Mouse (Mus musculus): Measurements from ENCODE around the gene Fancd2os. TPM values are rescaled to one million over a fixed set of nuclear protein-coding genes. Genes with fewer than 3 reads are reported as not detected.
A peak's percentile ranks its signal among the peaks of the same experiment; 100 is the strongest.

Fancd2os gene
- polyA plus RNA-seq, 1 experiment from 2014 or later: not detected

DNA sequence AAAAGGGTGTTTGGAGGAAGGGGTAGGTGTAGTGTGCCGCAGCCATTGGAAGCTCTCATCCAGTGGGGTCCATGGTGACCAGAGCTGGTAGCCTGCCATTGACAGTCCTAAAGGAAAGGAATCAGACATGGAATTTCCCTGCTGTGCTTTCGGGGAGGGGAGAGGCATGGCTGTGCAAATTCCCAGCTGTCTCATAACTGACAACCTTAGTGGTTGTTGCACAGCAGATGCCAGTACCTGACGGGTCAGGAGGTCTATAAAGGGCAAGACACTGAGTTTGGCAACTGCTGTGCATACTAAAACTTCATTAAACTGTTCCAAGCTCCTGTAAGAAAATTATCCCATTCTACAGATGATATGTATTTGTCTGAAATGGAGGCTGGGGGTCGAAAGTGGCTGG lies 2.6 kb downstream of the Fancd2os start:
- no peaks in the 10 kb centered on the region for H3K9me3 ChIP-seq (replicated peaks; ENCODE audit: control insufficient read depth, low read length)
- 92% methylated on average over 4 of the region's 4 CpGs for whole genome bisulfite sequencing
- no peaks in the 10 kb centered on the region for H3K4me1 ChIP-seq (ENCODE audit: control insufficient read depth, insufficient read depth, low read length)
- DNase-seq (ENCODE audit: low spot score): no peak
- no peak overlapping the region for H3K27ac ChIP-seq (ENCODE audit: low read depth, low read length)
- H3K27me3 ChIP-seq (replicated peaks; ENCODE audit: control insufficient read depth, insufficient read depth, low read length): no peaks in the 10 kb centered on the region
- no peak overlapping the region for H3K9ac ChIP-seq (ENCODE audit: low read length)
- no peak for ATAC-seq
- no peak overlapping the region for H3K4me2 ChIP-seq (ENCODE audit: low read length)
- H3K36me3 ChIP-seq (ENCODE audit: control insufficient read depth, insufficient read depth, low read length): no peaks in the 10 kb centered on the region
- no peak overlapping the region for H3K4me3 ChIP-seq (ENCODE audit: low read depth, low read length)

DNA sequence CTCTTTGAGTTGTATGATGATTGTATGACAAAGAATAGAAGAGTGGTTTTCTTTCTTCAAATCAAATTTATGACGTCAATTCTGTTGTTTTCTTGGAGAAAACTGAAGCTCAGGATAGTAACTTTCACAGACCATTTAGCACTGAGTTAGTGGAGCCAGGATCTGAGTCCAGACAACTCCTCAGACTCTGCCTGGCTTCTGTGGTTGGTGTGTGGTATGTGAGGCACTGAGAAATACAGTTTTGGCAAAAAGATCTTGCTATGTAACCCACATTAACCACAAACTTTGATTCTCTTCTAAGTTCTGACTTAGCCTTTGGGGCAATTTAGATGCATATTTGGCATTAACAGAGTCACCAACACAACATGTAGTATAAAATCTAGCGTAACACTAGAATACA lies 7.9 kb downstream of the Fancd2os start:
- no peaks in the 10 kb centered on the region for H3K27me3 ChIP-seq (replicated peaks; ENCODE audit: control insufficient read depth, insufficient read depth, low read length)
- no peaks in the 10 kb centered on the region for H3K9me3 ChIP-seq (replicated peaks; ENCODE audit: control insufficient read depth, low read length)
- no peak for ATAC-seq
- no peak overlapping the region for H3K27ac ChIP-seq (ENCODE audit: low read depth, low read length)
- H3K4me3 ChIP-seq (ENCODE audit: low read depth, low read length): no peak overlapping the region
- H3K4me1 ChIP-seq (ENCODE audit: control insufficient read depth, insufficient read depth, low read length): no peaks in the 10 kb centered on the region
- DNase-seq (ENCODE audit: low spot score): no peak
- H3K36me3 ChIP-seq (ENCODE audit: control insufficient read depth, insufficient read depth, low read length): no peaks in the 10 kb centered on the region
- H3K9ac ChIP-seq (ENCODE audit: low read length): no peak overlapping the region
- WGBS: 90% methylated on average over 2 of the region's 2 CpGs
- no peak overlapping the region for H3K4me2 ChIP-seq (ENCODE audit: low read length)

DNA sequence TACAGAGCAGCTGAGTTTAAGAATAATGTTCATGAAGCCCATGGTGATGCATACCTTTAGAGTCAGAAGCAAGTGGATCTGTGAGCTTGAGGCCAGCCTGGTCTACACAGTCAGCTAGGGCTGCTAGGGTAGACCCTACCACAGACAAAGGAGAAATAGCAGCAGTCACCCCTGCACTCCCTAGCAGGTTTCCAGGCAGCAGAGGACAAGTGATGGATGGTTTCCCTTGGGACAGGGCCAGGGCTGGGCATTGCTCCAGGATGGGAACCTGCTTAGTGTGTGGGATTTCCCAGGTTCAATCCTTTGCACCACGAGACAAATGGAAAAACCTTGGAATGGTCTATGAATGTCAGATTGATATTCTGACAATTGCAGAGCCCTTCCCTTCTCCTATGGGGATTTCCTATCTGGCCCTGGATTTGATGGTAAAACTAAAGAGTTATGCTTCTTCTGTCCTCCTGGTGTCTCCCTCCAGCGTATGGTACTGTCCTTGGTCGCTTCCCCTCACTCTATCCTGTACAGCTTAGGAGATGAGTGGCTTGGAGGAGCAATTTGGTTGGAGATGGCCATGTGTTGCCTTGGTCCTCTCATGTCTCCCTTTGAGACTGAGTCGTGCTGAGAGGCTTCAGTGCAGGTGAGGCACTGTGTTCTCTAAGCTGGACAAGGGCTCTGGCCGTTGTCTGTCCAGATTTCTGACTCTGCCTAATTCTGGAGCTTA lies 13.9 kb downstream of the Fancd2os start:
- Histone ChIP-seq H3K4me3 (ENCODE audit: low read depth, low read length) (no peak overlapping the region), H3K4me1 (ENCODE audit: control insufficient read depth, insufficient read depth, low read length) (no peaks in the 10 kb centered on the region), H3K9me3 (replicated peaks; ENCODE audit: control insufficient read depth, low read length) (no peaks in the 10 kb centered on the region), H3K4me2 (ENCODE audit: low read length) (no peak overlapping the region), H3K36me3 (ENCODE audit: control insufficient read depth, insufficient read depth, low read length) (no peaks in the 10 kb centered on the region; the same call in 1 of the 2 replicates), H3K27ac (ENCODE audit: low read depth, low read length) (no peak overlapping the region), H3K9ac (ENCODE audit: low read length) (no peak overlapping the region), H3K27me3 (replicated peaks; ENCODE audit: control insufficient read depth, insufficient read depth, low read length) (no peaks in the 10 kb centered on the region)
- 73% methylated on average over 5 of the region's 5 CpGs for WGBS
- DNase-seq (ENCODE audit: low spot score) (peak; percentile 27), ATAC-seq (no peak)

DNA sequence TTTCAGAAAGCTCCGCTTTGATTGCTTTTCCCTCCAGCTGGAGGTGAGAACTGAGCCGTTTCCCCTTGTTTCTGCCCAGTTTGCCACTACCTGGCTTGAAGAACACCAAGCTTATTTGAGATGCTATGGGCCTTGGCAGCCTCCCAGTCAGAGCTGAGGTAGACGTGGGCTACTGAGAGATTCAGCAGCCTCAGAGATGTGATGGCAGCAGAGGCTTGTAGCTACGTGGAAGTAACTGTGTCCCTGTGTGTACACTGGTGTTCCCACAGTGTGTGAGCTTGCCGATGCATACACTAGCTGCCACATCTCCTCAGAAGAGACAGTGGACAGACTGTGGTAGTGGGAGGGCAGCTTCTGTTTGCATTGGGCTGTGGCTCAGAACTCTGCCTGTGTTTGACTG lies 15.4 kb downstream of the Fancd2os start:
- no peaks in the 10 kb centered on the region for H3K9me3 ChIP-seq (replicated peaks; ENCODE audit: control insufficient read depth, low read length)
- 92% methylated on average over 5 of the region's 5 CpGs for WGBS
- DNase-seq (ENCODE audit: low spot score) (no peak), ATAC-seq (no peak)
- no peak overlapping the region for H3K9ac ChIP-seq (ENCODE audit: low read length)
- no peaks in the 10 kb centered on the region for H3K4me1 ChIP-seq (ENCODE audit: control insufficient read depth, insufficient read depth, low read length)
- H3K4me3 ChIP-seq (ENCODE audit: low read depth, low read length): no peak overlapping the region
- no peaks in the 10 kb centered on the region for H3K27me3 ChIP-seq (replicated peaks; ENCODE audit: control insufficient read depth, insufficient read depth, low read length)
- no peaks in the 10 kb centered on the region; the same call in 1 of the 2 replicates for H3K36me3 ChIP-seq (ENCODE audit: control insufficient read depth, insufficient read depth, low read length)
- H3K27ac ChIP-seq (ENCODE audit: low read depth, low read length): no peak overlapping the region
- H3K4me2 ChIP-seq (ENCODE audit: low read length): no peak overlapping the region

DNA sequence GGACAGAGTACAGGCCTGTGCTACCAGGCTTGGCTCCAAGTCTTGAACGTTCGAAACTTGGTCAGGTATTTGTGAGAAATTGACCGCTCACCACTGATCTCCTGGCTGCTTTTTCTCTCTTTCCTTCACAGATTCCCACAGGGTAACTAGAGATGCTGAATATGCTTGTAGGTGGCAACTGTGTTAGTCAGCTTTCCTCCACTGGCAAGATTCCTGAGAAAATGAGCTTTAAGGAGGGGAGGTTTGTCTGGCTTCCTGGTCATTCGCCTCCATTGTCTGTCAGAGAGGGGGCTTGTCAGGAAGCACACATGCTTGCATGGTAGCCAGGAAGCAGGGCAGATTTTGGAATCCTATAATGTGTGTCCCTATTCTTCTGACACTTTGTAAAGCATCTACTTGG lies 17.5 kb downstream of the Fancd2os start:
- 94% methylated on average over 4 of the region's 4 CpGs for WGBS
- ATAC-seq (no peak), DNase-seq (ENCODE audit: low spot score) (no peak)
- Histone ChIP-seq H3K36me3 (ENCODE audit: control insufficient read depth, insufficient read depth, low read length) (no peaks in the 10 kb centered on the region; the same call in 1 of the 2 replicates), H3K27ac (ENCODE audit: low read depth, low read length) (no peak overlapping the region), H3K9ac (ENCODE audit: low read length) (no peak overlapping the region), H3K9me3 (replicated peaks; ENCODE audit: control insufficient read depth, low read length) (no peaks in the 10 kb centered on the region), H3K4me3 (ENCODE audit: low read depth, low read length) (no peak overlapping the region), H3K4me2 (ENCODE audit: low read length) (no peak overlapping the region), H3K4me1 (ENCODE audit: control insufficient read depth, insufficient read depth, low read length) (no peaks in the 10 kb centered on the region), H3K27me3 (replicated peaks; ENCODE audit: control insufficient read depth, insufficient read depth, low read length) (no peaks in the 10 kb centered on the region)

DNA sequence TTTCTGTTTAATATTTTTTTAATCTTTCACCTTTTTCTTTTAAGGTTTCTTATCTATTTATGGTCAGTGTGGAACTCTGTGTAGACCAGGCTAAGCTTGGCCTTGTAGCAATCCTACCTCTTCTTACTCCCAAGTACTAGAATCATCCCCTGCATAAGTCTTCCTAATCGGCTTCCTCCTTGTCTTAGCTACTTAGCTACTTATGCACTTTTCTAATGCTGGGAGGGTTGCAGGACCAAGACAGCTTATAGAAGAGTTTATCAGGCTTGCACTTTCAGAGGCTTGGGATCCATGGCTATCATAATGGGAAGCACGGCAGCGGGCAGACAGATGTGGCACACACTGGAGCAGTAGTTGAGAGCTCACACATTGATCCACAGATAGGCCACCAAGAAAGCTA lies 21.2 kb downstream of the Fancd2os start:
- no peak overlapping the region for H3K4me3 ChIP-seq (ENCODE audit: low read depth, low read length)
- H3K9ac ChIP-seq (ENCODE audit: low read length): no peak overlapping the region
- DNase-seq (ENCODE audit: low spot score) (no peak), ATAC-seq (no peak)
- H3K4me1 ChIP-seq (ENCODE audit: control insufficient read depth, insufficient read depth, low read length): no peaks in the 10 kb centered on the region
- 0 out of 2 replicates have a peak, but pooled peaks cover 12% of the 10 kb centered on the region for H3K36me3 ChIP-seq (ENCODE audit: control insufficient read depth, insufficient read depth, low read length)
- WGBS: 98% methylated on average over 3 of the region's 3 CpGs
- no peaks in the 10 kb centered on the region for H3K27me3 ChIP-seq (replicated peaks; ENCODE audit: control insufficient read depth, insufficient read depth, low read length)
- no peak overlapping the region for H3K27ac ChIP-seq (ENCODE audit: low read depth, low read length)
- no peak overlapping the region for H3K4me2 ChIP-seq (ENCODE audit: low read length)
- no peaks in the 10 kb centered on the region for H3K9me3 ChIP-seq (replicated peaks; ENCODE audit: control insufficient read depth, low read length)

DNA sequence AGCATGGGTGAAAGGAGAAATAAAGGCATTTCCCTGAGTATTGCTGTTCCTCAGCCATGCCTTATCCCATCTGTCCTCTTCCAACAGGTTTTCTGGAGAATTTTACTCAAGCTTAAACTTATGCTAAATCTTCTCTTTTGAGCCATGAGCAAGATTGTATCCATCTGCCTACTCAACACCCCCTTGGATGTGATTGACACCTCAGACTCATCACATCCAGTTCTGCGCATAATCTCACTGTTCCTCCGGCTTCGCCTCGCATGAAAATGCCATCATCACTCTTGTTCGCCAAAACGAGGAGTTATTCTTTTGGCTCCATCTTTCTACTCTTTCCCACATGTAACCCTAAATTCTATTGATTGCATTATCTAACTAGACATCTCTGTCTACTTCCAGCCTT lies 24.5 kb downstream of the Fancd2os start:
- DNase-seq (ENCODE audit: low spot score) (no peak), ATAC-seq (no peak)
- no peaks in the 10 kb centered on the region for H3K27me3 ChIP-seq (replicated peaks; ENCODE audit: control insufficient read depth, insufficient read depth, low read length)
- no peak overlapping the region for H3K4me2 ChIP-seq (ENCODE audit: low read length)
- no peak overlapping the region for H3K4me3 ChIP-seq (ENCODE audit: low read depth, low read length)
- peaks cover 23% of the 10 kb centered on the region for H3K36me3 ChIP-seq (ENCODE audit: control insufficient read depth, insufficient read depth, low read length)
- no peaks in the 10 kb centered on the region for H3K9me3 ChIP-seq (replicated peaks; ENCODE audit: control insufficient read depth, low read length)
- H3K9ac ChIP-seq (ENCODE audit: low read length): no peak overlapping the region
- H3K27ac ChIP-seq (ENCODE audit: low read depth, low read length): no peak overlapping the region
- 93% methylated on average over 6 of the region's 6 CpGs for WGBS
- H3K4me1 ChIP-seq (ENCODE audit: control insufficient read depth, insufficient read depth, low read length): no peaks in the 10 kb centered on the region

DNA sequence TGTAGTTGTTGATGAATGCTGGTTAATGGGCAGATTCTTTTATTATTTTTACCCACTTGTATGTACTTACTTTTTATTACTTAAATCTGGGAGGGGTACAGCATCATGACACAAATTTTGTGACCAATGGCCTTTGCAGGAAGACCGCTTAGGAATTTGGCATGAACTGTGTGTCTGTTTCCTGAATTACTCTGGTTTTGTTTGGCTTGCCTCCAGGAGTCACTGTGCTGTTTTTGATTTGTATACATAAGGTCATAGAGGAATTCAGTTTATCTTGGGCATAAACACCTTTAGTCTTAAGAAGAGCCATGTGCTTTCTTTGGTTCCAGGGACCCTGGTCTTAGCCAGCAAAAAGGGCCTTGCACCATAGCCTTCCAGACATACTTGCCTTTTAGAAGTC lies 36.0 kb downstream of the Fancd2os start:
- no peak overlapping the region for H3K27ac ChIP-seq (ENCODE audit: low read depth, low read length)
- no peak overlapping the region for H3K4me2 ChIP-seq (ENCODE audit: low read length)
- no peak for DNase-seq (ENCODE audit: low spot score)
- no peaks in the 10 kb centered on the region for H3K9me3 ChIP-seq (replicated peaks; ENCODE audit: control insufficient read depth, low read length)
- peaks cover 19% of the 10 kb centered on the region; the same call in 1 of the 2 replicates for H3K36me3 ChIP-seq (ENCODE audit: control insufficient read depth, insufficient read depth, low read length)
- WGBS: 97% methylated on average over 1 of the region's 1 CpGs
- no peak overlapping the region for H3K4me3 ChIP-seq (ENCODE audit: low read depth, low read length)
- no peaks in the 10 kb centered on the region for H3K4me1 ChIP-seq (ENCODE audit: control insufficient read depth, insufficient read depth, low read length)
- no peak for ATAC-seq
- H3K9ac ChIP-seq (ENCODE audit: low read length): no peak overlapping the region
- H3K27me3 ChIP-seq (replicated peaks; ENCODE audit: control insufficient read depth, insufficient read depth, low read length): no peaks in the 10 kb centered on the region

DNA sequence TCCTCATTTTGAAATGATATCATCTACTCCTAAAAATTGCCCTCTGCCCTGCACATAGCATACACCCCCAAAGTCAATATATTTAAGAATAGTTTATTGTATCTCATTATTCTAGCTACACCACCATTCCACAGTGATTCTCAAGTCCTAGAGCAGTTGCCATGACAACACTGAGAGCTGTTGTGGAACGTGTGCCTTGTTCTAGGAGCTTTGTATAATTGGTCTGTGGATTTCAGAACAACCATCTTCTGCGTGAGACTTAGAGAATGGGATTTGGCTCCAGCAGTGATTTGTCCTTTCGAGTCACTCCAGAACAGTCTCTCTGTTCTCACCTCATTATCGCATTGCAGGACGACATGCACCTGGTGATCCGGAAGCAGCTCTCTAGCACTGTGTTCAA lies 40.8 kb downstream of the Fancd2os start:
- Histone ChIP-seq H3K4me2 (ENCODE audit: low read length) (no peak overlapping the region), H3K27ac (ENCODE audit: low read depth, low read length) (no peak overlapping the region), H3K4me3 (ENCODE audit: low read depth, low read length) (no peak overlapping the region), H3K9me3 (replicated peaks; ENCODE audit: control insufficient read depth, low read length) (no peaks in the 10 kb centered on the region), H3K27me3 (replicated peaks; ENCODE audit: control insufficient read depth, insufficient read depth, low read length) (no peaks in the 10 kb centered on the region), H3K4me1 (ENCODE audit: control insufficient read depth, insufficient read depth, low read length) (no peaks in the 10 kb centered on the region), H3K9ac (ENCODE audit: low read length) (no peak overlapping the region), H3K36me3 (ENCODE audit: control insufficient read depth, insufficient read depth, low read length) (peaks cover 12% of the 10 kb centered on the region)
- DNase-seq (ENCODE audit: low spot score) (peak; percentile 13), ATAC-seq (no peak)
- 65% methylated on average over 6 of the region's 6 CpGs for WGBS
